Mouse (Mus musculus): ENCODE results near the gene Gm11077. TPM values are rescaled to one million over a fixed set of nuclear protein-coding genes. Genes with fewer than 3 reads are reported as not detected.

Gm11077 gene
- total RNA-seq, 2 experiments from 2014 or later = not detected

GRCm38 (mm10) chr6:140732971-140733640 lies 4.0 kb downstream of the Gm11077 start:
- no peak for DNase-seq
- intact Hi-C loops (cut with DNase I; ENCODE audit: low total_unique reads) = no loop called here

- DNase-seq = peak; percentile 15
- intact Hi-C loops (cut with DNase I; ENCODE audit: low total_unique reads) = no loop called here
Observed at GRCm38 (mm10) chr6:140733641-140733986, 4.5 kb downstream of the Gm11077 start.

GRCm38 (mm10) chr6:140745586-140745985 lies 16.5 kb downstream of the Gm11077 start:
- intact Hi-C loops (cut with DNase I; ENCODE audit: low total_unique reads) = no loop called here
- DNase-seq = no peak

GRCm38 (mm10) chr6:140747591-140747990 lies 18.5 kb downstream of the Gm11077 start:
- no peak for DNase-seq

GRCm38 (mm10) chr6:140750371-140751080 lies 21.4 kb downstream of the Gm11077 start:
- DNase-seq = no peak
- intact Hi-C loops (cut with DNase I; ENCODE audit: low total_unique reads) = no loop called here

More at GRCm38 (mm10) chr6:140747591-140747990, 18.5 kb downstream of the Gm11077 start:
- intact Hi-C loops (cut with DNase I; ENCODE audit: low total_unique reads) = no loop called here

GRCm38 (mm10) chr6:140766365-140766764 lies 37.3 kb downstream of the Gm11077 start:
- intact Hi-C loops (cut with DNase I; ENCODE audit: low total_unique reads) = loop anchor here (10.0 kb wide), 1 partner anchor 88 kb away; no protein-coding TSS in a partner anchor
- DNase-seq = no peak

GRCm38 (mm10) chr6:140767237-140767636 lies 38.2 kb downstream of the Gm11077 start:
- intact Hi-C loops (cut with DNase I; ENCODE audit: low total_unique reads) = loop anchor here (10.0 kb wide), 1 partner anchor 88 kb away; no protein-coding TSS in a partner anchor
- DNase-seq = no peak

DNA sequence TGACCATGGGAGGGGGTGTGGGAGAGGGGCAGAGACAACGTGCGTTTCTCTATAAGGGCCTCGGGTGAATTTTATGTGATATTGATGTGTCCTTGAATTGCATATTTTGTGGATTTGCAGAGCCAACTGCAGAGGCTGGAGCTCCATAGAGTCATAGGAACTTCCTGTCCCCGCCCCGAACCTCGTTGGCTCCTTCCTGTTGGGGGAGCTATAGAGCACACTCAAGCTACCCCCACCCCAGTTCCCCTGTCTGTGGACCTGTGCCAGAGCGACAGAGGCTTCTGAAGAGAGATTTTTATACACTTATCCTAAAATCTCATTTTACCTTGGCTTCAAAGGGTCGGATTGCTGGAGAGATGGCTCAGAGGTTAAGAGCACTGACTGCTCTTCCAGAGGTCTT lies 39.1 kb downstream of the Gm11077 start:
- intact Hi-C loops (cut with DNase I; ENCODE audit: low total_unique reads) = loop anchor here (10.0 kb wide), 1 partner anchor 87 kb away; no protein-coding TSS in a partner anchor
- no peak for DNase-seq

DNA sequence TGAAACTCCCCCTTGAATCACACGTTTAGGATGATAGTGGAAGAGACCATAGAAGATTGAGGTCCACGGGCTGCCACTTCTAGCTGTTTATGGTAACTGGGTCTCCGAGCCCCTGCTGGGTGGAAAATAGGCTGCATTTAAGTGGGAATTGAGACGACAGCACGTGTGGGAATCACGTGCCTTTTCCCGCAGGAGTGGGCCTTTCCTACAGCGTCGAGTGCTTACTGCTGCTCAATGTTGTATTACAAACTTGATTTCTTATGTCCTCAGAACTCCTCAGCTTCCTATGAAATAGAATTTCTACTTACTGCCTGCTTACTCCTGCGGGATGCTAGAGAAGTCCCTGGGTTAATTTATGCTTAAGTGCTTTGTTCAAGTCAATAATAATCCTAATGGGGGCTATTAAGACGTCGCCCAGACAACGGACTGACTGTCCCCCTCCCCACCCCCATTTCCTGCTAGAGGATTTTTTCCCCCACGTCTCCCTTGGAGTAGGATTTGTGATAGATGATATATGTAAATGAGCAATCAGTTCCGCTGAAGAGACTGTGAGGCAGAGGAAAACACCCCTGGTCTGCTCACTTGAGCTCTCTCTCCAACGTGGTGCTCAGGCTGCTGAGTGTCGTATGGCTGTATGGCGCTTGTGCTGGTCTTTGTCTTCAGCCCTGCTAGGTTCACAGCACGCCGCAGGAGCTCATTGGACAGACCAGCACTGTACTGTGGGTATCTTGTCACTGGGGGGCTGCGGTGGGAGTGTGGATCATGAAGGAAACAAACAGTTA lies 40.0 kb downstream of the Gm11077 start:
- DNase-seq = no peak
- intact Hi-C loops (cut with DNase I; ENCODE audit: low total_unique reads) = loop anchor here (10.0 kb wide), 1 partner anchor 86 kb away; no protein-coding TSS in a partner anchor

DNA sequence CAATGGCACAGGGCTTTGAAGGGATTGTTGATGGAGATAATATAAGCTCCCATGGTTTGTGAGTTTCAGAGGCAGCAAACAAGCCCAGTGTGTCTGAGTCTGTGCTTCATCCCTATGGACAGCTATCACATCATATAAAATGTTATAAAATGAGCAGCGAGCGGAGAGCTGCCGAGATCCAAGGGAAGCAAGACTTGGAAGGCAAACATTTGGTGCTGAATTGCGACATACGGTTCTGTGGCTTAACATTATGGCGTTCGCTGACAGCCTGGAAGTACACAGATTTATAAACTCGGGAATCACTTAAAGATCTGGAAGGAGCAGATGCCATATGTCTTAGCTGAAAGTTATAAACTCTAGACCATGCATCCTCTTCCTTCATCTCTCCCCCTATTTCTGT lies 47.2 kb downstream of the Gm11077 start:
- intact Hi-C loops (cut with DNase I; ENCODE audit: low total_unique reads) = no loop called here
- no peak for DNase-seq

DNA sequence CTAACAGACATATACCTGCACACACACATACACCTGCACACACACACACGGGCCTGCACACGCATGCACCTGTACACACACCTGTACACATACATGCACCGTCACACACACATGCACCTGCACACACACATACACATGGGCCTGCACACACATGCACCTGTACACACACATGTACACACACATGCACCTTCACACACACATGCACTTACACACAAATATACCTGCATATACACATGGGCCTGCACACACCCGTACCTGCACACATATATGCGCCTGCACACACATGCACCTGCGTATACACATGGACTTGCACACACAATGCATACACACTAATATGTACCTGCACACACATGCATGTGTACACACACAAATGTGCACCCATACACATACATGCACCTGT lies 53.4 kb downstream of the Gm11077 start:
- no peak for DNase-seq
- intact Hi-C loops (cut with DNase I; ENCODE audit: low total_unique reads) = no loop called here

GRCm38 (mm10) chr6:140786058-140786457 lies 57.0 kb downstream of the Gm11077 start:
- intact Hi-C loops (cut with DNase I; ENCODE audit: low total_unique reads) = no loop called here
- DNase-seq = no peak

DNA sequence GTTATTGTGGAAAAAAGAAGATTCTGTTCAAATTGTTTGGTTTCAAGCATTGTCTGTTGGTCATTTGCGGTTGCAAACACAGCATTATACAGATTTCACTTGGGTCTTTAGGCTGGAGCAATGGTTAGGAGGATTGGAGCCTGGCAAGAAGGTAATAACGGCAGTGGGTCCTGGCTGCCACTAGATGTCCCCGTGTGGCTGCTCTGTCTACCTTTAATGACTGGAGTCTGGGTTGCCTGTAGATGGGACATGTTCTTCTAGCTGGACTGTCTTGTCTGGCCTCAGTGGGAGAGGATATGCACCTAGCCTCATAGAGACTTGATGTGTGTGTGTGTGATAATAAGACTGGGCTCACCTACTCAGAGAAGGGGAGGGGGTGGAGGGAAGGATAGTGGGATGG lies 60.8 kb downstream of the Gm11077 start:
- no peak for DNase-seq
- intact Hi-C loops (cut with DNase I; ENCODE audit: low total_unique reads) = no loop called here

- intact Hi-C loops (cut with DNase I; ENCODE audit: low total_unique reads) = no loop called here
- DNase-seq = no peak
Observed at GRCm38 (mm10) chr6:140793676-140794262, 64.7 kb downstream of the Gm11077 start.

DNA sequence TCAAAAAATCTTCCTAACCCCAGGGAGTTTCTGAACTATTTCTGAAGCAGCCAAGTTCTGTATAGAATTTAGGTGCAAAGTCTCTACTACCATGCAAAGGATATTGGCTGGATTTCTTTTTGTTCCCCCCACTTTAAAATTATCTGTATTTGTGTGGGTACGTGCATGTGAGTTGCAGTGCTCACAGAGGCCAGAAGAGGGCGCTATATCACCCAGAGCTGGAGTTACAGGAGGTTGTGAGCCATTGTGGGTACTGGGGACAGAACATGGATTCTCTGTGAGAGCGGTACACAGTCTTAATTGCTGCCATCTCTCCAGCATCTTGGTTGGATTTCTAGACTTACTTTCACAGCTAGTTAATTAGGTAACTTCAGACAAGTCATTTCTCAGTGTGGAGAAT lies 69.8 kb downstream of the Gm11077 start:
- intact Hi-C loops (cut with DNase I; ENCODE audit: low total_unique reads) = no loop called here
- no peak for DNase-seq

DNA sequence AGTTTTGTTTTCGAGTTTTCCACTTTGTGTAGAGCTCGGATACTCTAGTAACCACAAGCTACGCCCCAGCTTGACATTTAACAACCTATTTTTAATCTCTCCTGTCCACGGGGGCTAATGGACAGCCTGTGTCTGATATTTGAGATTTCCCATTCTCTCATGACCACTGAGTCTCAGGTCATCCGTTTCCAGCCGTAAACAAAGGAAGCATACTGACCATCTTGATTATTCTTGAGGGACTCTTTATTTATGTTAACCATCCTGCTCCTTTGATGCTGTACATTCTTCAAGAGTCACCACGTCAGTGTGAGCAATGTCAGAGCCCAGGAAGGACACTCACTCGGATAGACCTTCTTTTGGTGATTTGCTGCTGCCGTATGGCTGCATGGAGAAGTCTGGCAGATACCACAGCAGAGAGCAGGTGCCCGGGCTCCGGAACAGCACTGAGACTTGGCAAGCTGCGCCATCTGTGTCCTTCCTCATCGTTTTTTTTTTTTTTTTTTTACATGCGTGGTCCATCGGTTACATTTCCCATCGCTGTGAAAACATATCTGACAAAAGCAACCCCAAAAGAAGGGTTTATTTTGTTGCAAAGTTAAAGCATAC lies 70.5 kb downstream of the Gm11077 start:
- DNase-seq = no peak
- intact Hi-C loops (cut with DNase I; ENCODE audit: low total_unique reads) = no loop called here

DNA sequence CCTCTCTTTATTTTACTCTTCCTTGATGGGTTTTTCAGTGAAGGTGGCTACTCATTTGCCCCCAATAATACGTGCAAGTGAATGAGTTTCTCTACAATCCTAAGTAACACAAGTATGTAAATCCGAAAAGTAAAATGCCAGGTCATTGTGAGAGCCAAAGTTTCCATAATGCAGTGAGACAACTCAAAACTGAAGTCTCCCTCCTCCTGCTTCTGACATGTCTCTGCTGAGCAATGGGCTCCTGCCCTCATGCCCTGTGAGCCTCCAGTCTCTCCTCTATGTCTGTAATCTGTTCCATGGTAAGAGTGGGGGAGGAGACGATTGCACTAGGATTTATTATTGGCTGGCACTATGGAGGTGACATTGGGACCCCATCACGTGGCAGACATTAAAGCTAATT lies 71.5 kb downstream of the Gm11077 start:
- intact Hi-C loops (cut with DNase I; ENCODE audit: low total_unique reads) = no loop called here
- DNase-seq = no peak

Data from gastrocnemius, postnatal 14 days (tissue).